ENCODE assay signal across 31 mouse cellular contexts in the genomic region with DNA sequence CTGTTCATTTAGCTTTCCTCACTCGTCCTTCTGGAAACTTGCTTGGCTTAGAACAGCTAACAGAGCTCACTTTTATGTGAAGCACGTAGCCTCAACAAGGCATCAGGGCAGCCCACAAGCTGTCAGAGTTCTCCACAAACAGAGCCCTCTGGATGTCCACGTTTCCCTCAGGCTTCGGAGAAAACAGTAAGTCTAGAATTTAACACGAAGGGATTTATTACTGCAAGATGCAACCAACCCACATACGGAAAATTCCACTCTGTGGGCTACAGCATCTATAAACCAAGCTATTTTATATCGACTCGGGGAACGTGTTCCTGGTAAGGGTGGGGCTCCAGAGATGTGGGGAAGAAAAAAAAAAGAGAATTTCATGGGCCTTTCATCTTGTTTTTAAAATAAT.
DNase-seq lines count a peak whose midpoint lies in the region; ATAC-seq and TF ChIP-seq lines count a peak whose summit lies in the region.
"Had no signal": no experiment of that assay in that cellular context is flagged by ENCODE, and none has a peak within 500 bp of the region (broad histone marks: within the 10 kb centered on the region; RNA-seq: fewer than 3 reads in every experiment).

No protein-coding gene starts in this region.

- no peak overlapping the region for H3K4me3 ChIP-seq in kidney, postnatal 0 days (replicated peaks; ENCODE audit: low read depth, low read length)
- no peak overlapping the region for H3K4me3 ChIP-seq in kidney, embryonic 14.5 days (ENCODE audit: low read length)
- H3K4me3 ChIP-seq: forebrain, embryonic 13.5 days; heart, embryonic 10.5 days; hindbrain, embryonic 12.5 days; limb, embryonic 15.5 days; liver, embryonic 13.5 days; midbrain, embryonic 13.5 days; neural tube, embryonic 13.5 days had no signal

- peak; percentile 79 for ATAC-seq in frontal cortex, adult (ENCODE audit: low TSS enrichment)
- no peak for ATAC-seq in kidney, postnatal 0 days (replicated peaks; ENCODE audit: low FRiP score, low read depth)
- ATAC-seq in kidney, embryonic 14.5 days (ENCODE audit: low FRiP score, low TSS enrichment) = no peak
- ATAC-seq: forebrain, embryonic 13.5 days; hindbrain, postnatal 0 days; intestine, embryonic 16.5 days; midbrain, embryonic 13.5 days; Patski had no signal

- H3K9ac ChIP-seq in kidney, postnatal 0 days (ENCODE audit: low read depth, low read length) = no peak overlapping the region
- H3K9ac ChIP-seq in kidney, embryonic 14.5 days (ENCODE audit: low read depth, low read length) = no peak overlapping the region
- H3K9ac ChIP-seq: forebrain, embryonic 13.5 days; hindbrain, embryonic 12.5 days; limb, embryonic 15.5 days; liver, embryonic 13.5 days; midbrain, embryonic 13.5 days; neural tube, embryonic 13.5 days had no signal

- no peaks in the 10 kb centered on the region for H3K36me3 ChIP-seq in kidney, postnatal 0 days (ENCODE audit: insufficient read depth, low read length)
- H3K36me3 ChIP-seq in kidney, embryonic 14.5 days (ENCODE audit: control insufficient read depth, insufficient read depth, low read length) = no peaks in the 10 kb centered on the region
- H3K36me3 ChIP-seq: G1E; heart, embryonic 10.5 days; hindbrain, embryonic 12.5 days; limb, embryonic 15.5 days; liver, embryonic 13.5 days; midbrain, embryonic 13.5 days; neural tube, embryonic 13.5 days had no signal

- H3K4me2 ChIP-seq in kidney, postnatal 0 days (ENCODE audit: low read length) = no peak overlapping the region
- no peak overlapping the region for H3K4me2 ChIP-seq in kidney, embryonic 14.5 days (replicated peaks; ENCODE audit: low read depth, low read length)
- H3K4me2 ChIP-seq: forebrain, embryonic 13.5 days; hindbrain, embryonic 12.5 days; limb, embryonic 15.5 days; liver, embryonic 13.5 days; midbrain, embryonic 13.5 days; neural tube, embryonic 13.5 days had no signal

- H3K4me1 ChIP-seq in kidney, postnatal 0 days (replicated peaks; ENCODE audit: insufficient read depth, low read length) = no peaks in the 10 kb centered on the region
- no peaks in the 10 kb centered on the region for H3K4me1 ChIP-seq in kidney, embryonic 14.5 days (ENCODE audit: control insufficient read depth, insufficient read depth, low read length)
- H3K4me1 ChIP-seq: forebrain, embryonic 13.5 days; heart, embryonic 10.5 days; hindbrain, embryonic 12.5 days; limb, embryonic 15.5 days; liver, embryonic 13.5 days; neural tube, embryonic 13.5 days had no signal

- H3K27me3 ChIP-seq in kidney, postnatal 0 days (ENCODE audit: insufficient read depth, low read length) = no peaks in the 10 kb centered on the region
- no peaks in the 10 kb centered on the region for H3K27me3 ChIP-seq in kidney, embryonic 14.5 days (ENCODE audit: control insufficient read depth, insufficient read depth, low read length)
- H3K27me3 ChIP-seq: forebrain, embryonic 13.5 days; hindbrain, embryonic 12.5 days; limb, embryonic 15.5 days; liver, embryonic 13.5 days; midbrain, embryonic 13.5 days; neural tube, embryonic 13.5 days; Patski had no signal

- 42% methylated on average over 9 of the region's 9 CpGs for WGBS in kidney, postnatal 0 days
- WGBS in kidney, embryonic 14.5 days = 61% methylated on average over 9 of the region's 9 CpGs

- TF ChIP-seq CTCF in kidney, postnatal 0 days (IDR thresholded peaks at IDR 0.05; ENCODE audit: low read depth) = no peak

- no peak overlapping the region for H3K27ac ChIP-seq in kidney, postnatal 0 days
- H3K27ac ChIP-seq in kidney, embryonic 14.5 days (ENCODE audit: low read depth, low read length) = no peak overlapping the region
- H3K27ac ChIP-seq: forebrain, embryonic 13.5 days; heart, embryonic 10.5 days; hindbrain, embryonic 12.5 days; hindbrain, postnatal 0 days; limb, embryonic 15.5 days; liver, embryonic 13.5 days; macrophage; midbrain, embryonic 13.5 days; neural tube, embryonic 13.5 days had no signal

- no peaks in the 10 kb centered on the region for H3K9me3 ChIP-seq in kidney, postnatal 0 days (replicated peaks; ENCODE audit: low read length)
- H3K9me3 ChIP-seq in kidney, embryonic 14.5 days (ENCODE audit: control insufficient read depth, low read length) = no peaks in the 10 kb centered on the region
- H3K9me3 ChIP-seq: forebrain, embryonic 13.5 days; G1E; heart, embryonic 10.5 days; hindbrain, embryonic 12.5 days; limb, embryonic 15.5 days; liver, embryonic 13.5 days; midbrain, embryonic 13.5 days; neural tube, embryonic 13.5 days had no signal

- DNase-seq in frontal cortex, postnatal 25 days (ENCODE audit: low spot score in 2 of 2) = no peak
- peak; percentile 26 for DNase-seq in kidney, postnatal 0 days (ENCODE audit: low spot score)
- peak; percentile 55 for DNase-seq in right cerebral cortex, adult 18-20 months
- DNase-seq in right cerebral cortex, postnatal 14 days = no peak
- DNase-seq in telencephalon, adult 2 months (ENCODE audit: low read depth, low spot score) = peak; percentile 60
- DNase-seq: adrenal gland, postnatal 10 days; cerebellum, adult 11 months; cerebellum, adult 9-10 months; cerebellum, postnatal 36 days; embryo, embryonic 11 days; gastrocnemius, postnatal 14 days; heart, postnatal 36 days; kidney, adult 9 months; kidney, postnatal 25 days; liver, embryonic 13.5 days; lung, adult 18-20 months; lung, postnatal 10 days; thymus, postnatal 4 days had no signal

Comparison
In these comparisons a context has a peak if more than half of its experiments do, and no peak if none do; other contexts are left out.
1. DNase-seq: peak in kidney, postnatal 0 days (single experiment), right cerebral cortex, adult 18-20 months (single experiment) and telencephalon, adult 2 months (single experiment); none in frontal cortex, postnatal 25 days (0 of 2) and right cerebral cortex, postnatal 14 days (single experiment).